Mouse (Mus musculus): ENCODE data around the gene Atf6. TPM values are rescaled to one million over a fixed set of nuclear protein-coding genes. Genes with fewer than 3 reads are reported as not detected.

Atf6 gene
- total RNA-seq, 2 experiments from 2014 or later = 53.3 to 59.4 TPM

GRCm38 (mm10) chr1:170721560-170721959 lies 146.0 kb downstream of the Atf6 start:
- no peak for DNase-seq (ENCODE audit: low spot score in 2 of 2)
- intact Hi-C loops (cut with DNase I) = no loop called here

- intact Hi-C loops (cut with DNase I) = no loop called here
- no peak for DNase-seq (ENCODE audit: low spot score in 2 of 2)
Observed at GRCm38 (mm10) chr1:170718133-170718810, 149.3 kb downstream of the Atf6 start.

DNA sequence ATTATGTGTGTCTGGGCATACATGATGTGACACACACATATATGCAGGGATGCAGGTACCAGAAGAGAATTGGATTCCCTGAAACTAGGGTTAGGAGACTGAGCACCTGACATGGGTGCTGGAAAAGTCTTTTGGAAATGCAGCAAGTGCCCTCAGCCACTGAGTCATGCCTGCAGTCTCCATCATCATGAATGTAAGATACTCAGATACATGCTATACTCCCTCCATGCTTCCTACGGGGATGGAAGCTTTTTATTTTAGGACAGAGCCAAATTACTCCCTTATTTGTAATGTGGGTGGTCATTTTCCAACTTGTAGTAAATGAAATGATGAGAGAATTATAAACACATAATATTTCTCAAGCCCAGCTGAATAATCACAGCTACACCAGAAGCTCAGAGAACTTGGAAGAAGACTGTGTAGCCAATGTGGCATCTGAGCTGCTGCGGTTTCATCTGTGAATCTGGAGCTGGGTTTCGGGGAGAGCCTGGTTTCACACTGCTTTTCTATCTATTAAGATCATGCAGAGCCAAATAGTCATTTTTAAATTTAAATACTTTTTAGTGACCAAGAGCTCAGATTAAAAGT lies 150.2 kb downstream of the Atf6 start:
- intact Hi-C loops (cut with DNase I) = no loop called here
- no peak for DNase-seq (ENCODE audit: low spot score in 2 of 2)

DNA sequence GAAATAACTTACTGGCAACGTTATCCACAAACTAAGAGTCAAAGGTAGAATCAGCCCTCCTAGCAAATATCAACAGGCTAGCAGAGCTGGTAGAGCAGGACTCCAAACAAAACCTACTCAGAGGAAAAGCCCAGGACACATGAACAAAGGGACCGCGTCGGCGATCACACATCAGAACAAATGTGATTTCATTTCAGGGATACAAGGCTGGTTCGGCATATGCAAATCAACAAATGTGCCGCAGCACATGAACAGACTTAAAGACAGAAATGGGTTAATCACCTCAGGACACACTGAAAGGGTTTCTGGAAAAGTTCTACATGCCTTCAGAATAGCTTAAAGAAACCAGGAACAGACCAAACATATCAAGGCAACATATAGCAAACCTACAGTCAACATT lies 155.8 kb downstream of the Atf6 start:
- DNase-seq (ENCODE audit: low spot score in 2 of 2) = no peak
- intact Hi-C loops (cut with DNase I) = no loop called here

DNA sequence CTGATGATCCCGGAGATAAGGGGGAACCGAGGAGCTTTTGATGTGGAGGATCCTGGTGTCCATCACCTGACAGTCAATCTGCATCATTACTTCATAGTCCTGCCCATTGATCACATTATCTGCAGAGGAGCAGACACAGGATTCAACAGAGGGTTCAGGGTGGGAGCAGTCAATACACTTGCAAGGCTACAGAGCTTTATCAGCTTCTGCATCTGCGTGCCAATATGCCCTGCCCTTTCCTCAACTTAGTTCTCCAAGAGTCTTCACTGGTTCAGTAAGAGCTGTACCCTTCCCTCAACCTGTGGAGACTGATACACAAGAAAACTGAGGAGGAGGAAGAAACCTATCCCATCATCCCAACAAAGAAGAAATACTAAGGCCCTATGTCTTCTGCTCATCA lies 157.6 kb downstream of the Atf6 start:
- intact Hi-C loops (cut with DNase I) = no loop called here
- DNase-seq (ENCODE audit: low spot score in 2 of 2) = no peak

- DNase-seq (ENCODE audit: low spot score in 2 of 2) = no peak
- intact Hi-C loops (cut with DNase I) = no loop called here
Observed at GRCm38 (mm10) chr1:170709481-170709880, 158.1 kb downstream of the Atf6 start.

GRCm38 (mm10) chr1:170709034-170709433 lies 158.5 kb downstream of the Atf6 start:
- no peak for DNase-seq (ENCODE audit: low spot score in 2 of 2)
- intact Hi-C loops (cut with DNase I) = no loop called here

DNA sequence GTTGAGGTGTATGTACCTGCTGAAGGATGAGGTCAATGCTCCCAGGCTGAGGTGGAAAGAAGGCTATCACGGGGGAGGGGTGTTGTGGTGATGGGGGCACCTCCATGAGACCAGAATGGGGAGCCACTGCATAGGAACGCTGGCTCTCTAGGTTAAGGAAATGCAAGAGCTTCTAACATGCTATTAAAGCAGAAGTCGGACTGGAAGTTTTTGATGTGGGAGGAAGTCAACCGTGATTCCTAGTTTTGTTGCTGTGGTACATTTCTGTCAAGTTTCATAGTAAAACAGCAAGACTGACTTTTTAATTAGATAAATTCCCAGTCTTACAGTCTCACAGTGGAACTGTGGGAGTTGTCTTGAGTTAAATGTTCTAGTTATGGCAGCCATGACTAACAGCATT lies 161.5 kb downstream of the Atf6 start:
- no peak for DNase-seq (ENCODE audit: low spot score in 2 of 2)
- intact Hi-C loops (cut with DNase I) = no loop called here

- no peak for DNase-seq (ENCODE audit: low spot score in 2 of 2)
- intact Hi-C loops (cut with DNase I) = no loop called here
Observed at GRCm38 (mm10) chr1:170704911-170705594, 162.5 kb downstream of the Atf6 start.

DNA sequence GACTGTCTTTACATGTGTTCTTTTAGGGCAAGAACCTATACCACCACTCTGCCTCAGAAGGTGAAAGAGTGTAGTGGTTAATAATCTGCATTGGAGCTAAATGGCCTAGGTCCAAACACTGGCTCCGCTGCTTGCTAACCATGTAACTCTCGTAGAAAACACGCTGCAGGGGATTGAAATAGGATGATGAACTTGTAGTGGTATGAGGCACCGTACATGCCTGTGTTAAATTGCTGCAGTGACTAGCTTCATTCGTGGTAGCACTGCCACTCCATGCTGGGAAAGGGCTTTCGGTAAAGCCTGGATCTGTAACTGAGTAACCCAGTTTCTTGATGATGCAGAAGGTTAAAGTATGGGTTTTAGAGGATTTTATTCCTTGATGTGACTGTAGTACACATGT lies 163.5 kb downstream of the Atf6 start:
- intact Hi-C loops (cut with DNase I) = no loop called here
- no peak for DNase-seq (ENCODE audit: low spot score in 2 of 2)

GRCm38 (mm10) chr1:170702958-170703357 lies 164.6 kb downstream of the Atf6 start:
- intact Hi-C loops (cut with DNase I) = no loop called here
- no peak for DNase-seq (ENCODE audit: low spot score in 2 of 2)

GRCm38 (mm10) chr1:170702263-170702662 lies 165.3 kb downstream of the Atf6 start:
- no peak for DNase-seq (ENCODE audit: low spot score in 2 of 2)
- intact Hi-C loops (cut with DNase I) = no loop called here

GRCm38 (mm10) chr1:170701582-170701981 lies 166.0 kb downstream of the Atf6 start:
- intact Hi-C loops (cut with DNase I) = no loop called here
- no peak for DNase-seq (ENCODE audit: low spot score in 2 of 2)

DNA sequence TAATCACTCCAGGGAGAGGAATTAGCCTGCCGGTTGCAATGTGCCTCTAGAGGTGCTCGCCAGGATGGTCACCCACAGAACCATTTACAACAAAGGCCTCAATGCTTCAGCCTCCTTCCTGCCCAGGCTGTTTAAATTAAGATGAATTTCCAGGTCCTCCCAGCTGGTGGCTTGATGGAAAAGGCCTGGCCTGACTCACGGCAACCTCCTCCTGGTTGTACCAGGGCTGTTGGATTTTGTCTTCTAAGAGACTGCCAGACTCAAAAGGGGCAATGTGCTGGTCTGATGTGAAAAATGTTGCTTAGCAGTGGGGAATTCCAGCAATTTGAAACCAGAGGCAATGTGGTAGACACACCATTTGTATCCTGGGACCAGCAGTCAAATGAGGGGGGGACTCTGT lies 166.4 kb downstream of the Atf6 start:
- no peak for DNase-seq (ENCODE audit: low spot score in 2 of 2)
- intact Hi-C loops (cut with DNase I) = no loop called here

- no peak for DNase-seq (ENCODE audit: low spot score in 2 of 2)
- intact Hi-C loops (cut with DNase I) = no loop called here
Observed at GRCm38 (mm10) chr1:170700496-170701027, 167.0 kb downstream of the Atf6 start.

DNA sequence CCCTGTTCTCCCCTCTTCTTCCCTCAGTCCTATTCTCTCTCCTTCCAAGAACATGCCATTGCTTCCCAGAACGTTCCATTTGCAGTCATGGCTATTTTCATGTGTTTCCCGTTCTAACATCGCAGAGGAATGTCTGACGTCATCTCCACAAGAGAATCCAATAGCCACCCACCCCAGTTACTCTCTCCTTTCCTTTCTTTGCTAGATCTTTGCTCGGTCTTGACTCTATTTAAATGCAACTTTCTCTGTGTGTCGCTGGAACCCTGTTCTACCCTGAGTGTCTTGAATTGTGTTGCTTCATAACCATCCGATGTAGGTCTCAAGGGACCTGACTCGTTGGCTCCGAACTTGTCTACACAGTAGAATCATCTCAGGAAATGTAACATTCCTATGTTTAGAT lies 168.0 kb downstream of the Atf6 start:
- DNase-seq (ENCODE audit: low spot score in 2 of 2) = no peak
- intact Hi-C loops (cut with DNase I) = no loop called here

- intact Hi-C loops (cut with DNase I) = no loop called here
- no peak for DNase-seq (ENCODE audit: low spot score in 2 of 2)
Observed at GRCm38 (mm10) chr1:170698771-170699170, 168.8 kb downstream of the Atf6 start.

- DNase-seq (ENCODE audit: low spot score in 2 of 2) = no peak
- intact Hi-C loops (cut with DNase I) = no loop called here
Observed at GRCm38 (mm10) chr1:170697771-170698356, 169.7 kb downstream of the Atf6 start.

DNA sequence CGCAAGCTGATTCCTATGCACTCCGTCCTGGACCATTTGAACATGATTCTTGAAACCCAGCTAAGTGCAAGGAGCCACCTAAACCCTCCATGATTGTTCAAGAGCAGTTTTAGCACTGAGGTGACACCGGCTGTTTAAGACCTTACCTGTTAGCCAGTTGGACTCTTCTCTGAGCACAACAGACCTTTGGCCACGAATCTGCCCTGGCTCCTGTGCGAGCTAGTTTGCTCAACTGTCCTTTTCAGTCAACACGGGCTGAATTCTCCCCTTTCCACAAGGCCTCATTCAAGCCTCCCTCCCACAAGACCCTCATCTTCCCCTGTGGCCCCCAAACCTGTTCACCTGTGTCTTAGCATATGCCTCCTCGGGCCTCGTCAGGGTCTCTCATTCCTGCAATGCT lies 170.6 kb downstream of the Atf6 start:
- intact Hi-C loops (cut with DNase I) = no loop called here
- no peak for DNase-seq (ENCODE audit: low spot score in 2 of 2)

- no peak for DNase-seq (ENCODE audit: low spot score in 2 of 2)
- intact Hi-C loops (cut with DNase I) = no loop called here
Observed at GRCm38 (mm10) chr1:170695326-170695725, 172.2 kb downstream of the Atf6 start.

Measured in left cerebral cortex, postnatal 36 days (tissue).